ENCODE assay signal across 8 mouse cellular contexts in genomic region chr5:75156554-75157036, GRCm38 (mm10). TPM values are rescaled to one million over a fixed set of nuclear protein-coding genes. Genes with fewer than 3 reads are reported as not detected.
DNase-seq lines count a peak whose midpoint lies in the region; ATAC-seq and TF ChIP-seq lines count a peak whose summit lies in the region.

No protein-coding gene starts in this region.

- H3K27me3 ChIP-seq in C2C12 (ENCODE audit: control insufficient read depth, insufficient read depth, insufficient read length), result peaks cover 4% of the 10 kb centered on the region
- peaks cover 57% of the 10 kb centered on the region for H3K27me3 ChIP-seq in hindbrain, embryonic 13.5 days
- peaks cover 56% of the 10 kb centered on the region for H3K27me3 ChIP-seq in liver, embryonic 15.5 days

- peak; percentile 47 for ATAC-seq in hindbrain, embryonic 13.5 days (ENCODE audit: low FRiP score)
- no peak for ATAC-seq in liver, embryonic 15.5 days (ENCODE audit: insufficient read depth)

- H3K9me3 ChIP-seq in hindbrain, embryonic 13.5 days, result no peaks in the 10 kb centered on the region
- no peaks in the 10 kb centered on the region for H3K9me3 ChIP-seq in liver, embryonic 15.5 days (replicated peaks)

- no peaks in the 10 kb centered on the region for H3K79me2 ChIP-seq in C2C12 (ENCODE audit: control insufficient read depth, insufficient read depth)

- under 1% methylated on average over 21 of the region's 21 CpGs for WGBS in hindbrain, embryonic 13.5 days
- 1% methylated on average over 21 of the region's 21 CpGs for WGBS in liver, embryonic 15.5 days (ENCODE audit: insufficient replicate concordance)

- H3K79me3 ChIP-seq in C2C12 (ENCODE audit: low read depth), result no peaks in the 10 kb centered on the region

- no peak for TF ChIP-seq CTCF in C2C12 (IDR thresholded peaks at IDR 0.05; ENCODE audit: control insufficient read depth, insufficient read depth, insufficient read length)

- peak overlapping the region; percentile 71 for H3K9ac ChIP-seq in hindbrain, embryonic 13.5 days
- H3K9ac ChIP-seq in liver, embryonic 15.5 days, result no peak overlapping the region

- peak overlapping the region; percentile 48; the same call in 1 of the 2 replicates for H3K27ac ChIP-seq in hindbrain, embryonic 13.5 days
- no peak overlapping the region for H3K27ac ChIP-seq in liver, embryonic 15.5 days (replicated peaks)

- DNase-seq in cerebellum, adult 18-20 months, result peak; percentile 18 to 33
- DNase-seq in cerebellum, postnatal 25 days, result no peak
- DNase-seq in embryo, embryonic 9.5 days (ENCODE audit: extremely low spot score), result peak; percentile 66
- DNase-seq in retina, postnatal 1 day, result peak; percentile 69
- DNase-seq in gastrocnemius, adult 8-10 months (ENCODE audit: low spot score in 2 of 2), result no peak

- H3K4me2 ChIP-seq in hindbrain, embryonic 13.5 days, result peak overlapping the region; percentile 82
- peak overlapping the region; percentile 64 for H3K4me2 ChIP-seq in liver, embryonic 15.5 days

- peak overlapping the region; percentile 32 for H3K4me3 ChIP-seq in C2C12 (ENCODE audit: insufficient read depth, poor library complexity, severe bottlenecking)
- peak overlapping the region; percentile 50 for H3K4me3 ChIP-seq in hindbrain, embryonic 13.5 days
- peak overlapping the region; percentile 42 for H3K4me3 ChIP-seq in liver, embryonic 15.5 days (replicated peaks)

- H3K4me1 ChIP-seq in hindbrain, embryonic 13.5 days (replicated peaks), result peaks cover 46% of the 10 kb centered on the region
- H3K4me1 ChIP-seq in liver, embryonic 15.5 days (replicated peaks), result peaks cover 19% of the 10 kb centered on the region; the same call in 1 of the 2 replicates

- H3ac ChIP-seq in C2C12 (ENCODE audit: control insufficient read depth, insufficient read length, low read depth), result peak overlapping the region; percentile 52

- no peaks in the 10 kb centered on the region for H3K36me3 ChIP-seq in C2C12 (ENCODE audit: control insufficient read depth, insufficient read depth)
- H3K36me3 ChIP-seq in hindbrain, embryonic 13.5 days, result no peaks in the 10 kb centered on the region
- H3K36me3 ChIP-seq in liver, embryonic 15.5 days (replicated peaks), result no peaks in the 10 kb centered on the region

TF ChIP-seq in C2C12, 6 proteins besides CTCF, POLR2A, EP300 and RAD21:
- TF ChIP-seq MYOG (IDR thresholded peaks at IDR 0.05; ENCODE audit: control insufficient read depth, extremely low read depth, insufficient read length) (no peak), FOSL1 (IDR thresholded peaks at IDR 0.05; ENCODE audit: insufficient read depth, low read length, poor library complexity, severe bottlenecking) (no peak), USF1 (IDR thresholded peaks at IDR 0.05; ENCODE audit: low read depth) (no peak), MYOD1 (IDR thresholded peaks at IDR 0.05; ENCODE audit: control insufficient read depth, insufficient read length, low read depth) (no peak), CEBPB (IDR thresholded peaks at IDR 0.05; ENCODE audit: low read depth) (no peak), MAX (IDR thresholded peaks at IDR 0.05) (no peak)

RNA-seq across cellular contexts. Expression of gene Pdgfra, which starts 4.5 kb away (rescaled TPM):
- 1.8 TPM for polyA plus RNA-seq in C2C12 (2012; fragmentation: generic; extraction: Trizol)
- 11.3 and 12.4 TPM in 2 replicates for polyA plus RNA-seq in hindbrain, embryonic 13.5 days (2015; fragmentation: Nextera tagmentation; extraction: Ambion mirVana)
- polyA plus RNA-seq in liver, embryonic 15.5 days (2015; fragmentation: Nextera tagmentation; extraction: Ambion mirVana), result 1.3 and 1.7 TPM in 2 replicates
- total RNA-seq in gastrocnemius, adult 8-10 months (2022), result 10 to 100 TPM in 3 of 4 experiments, 1 to 10 TPM in 1; 7.0 to 18.1 (median 11.2) TPM

Comparison
In these comparisons a context has a peak if more than half of its experiments do, and no peak if none do; other contexts are left out.
1. DNase-seq: peak in cerebellum, adult 18-20 months (2 of 2), embryo, embryonic 9.5 days (single experiment) and retina, postnatal 1 day (single experiment); none in cerebellum, postnatal 25 days (0 of 2) and gastrocnemius, adult 8-10 months (0 of 2).
2. Peak in every context shown above with its lines, with median percentiles within 50 percentile points of each other: H3K4me3 ChIP-seq.